Mouse (Mus musculus): ENCODE results near the gene Eps8.

GRCm38 (mm10) chr6:137494136-137494475, 160.6 kb downstream of the Eps8 start:
- TF ChIP-seq CTCF (conservative IDR thresholded peaks at IDR 0.05; ENCODE audit: insufficient read depth, insufficient read length, low read depth, low read length) (no peak), POLR2A (IDR thresholded peaks at IDR 0.05; ENCODE audit: low read depth, low read length) (no peak)
